Mouse (Mus musculus) liver, adult 2 months (tissue): ENCODE measurements around the gene Hpcal4. TPM values are rescaled to one million over a fixed set of nuclear protein-coding genes. Genes with fewer than 3 reads are reported as not detected.

ENCODE experiments used
- DNase-seq: peaks from one replicate; pipeline ENCODE4 v3.0.0-alpha.2; 2011; ENCODE audit warnings: low read depth, low spot score; ENCODE audit errors: extremely low read depth
- H3K27ac ChIP-seq: fragments of 200-500 bp; replicated peaks from 2 replicates; pipeline ENCODE4 v1.5.1; 2012; ENCODE audit warnings: low read depth, mild to moderate bottlenecking, control low read depth, inconsistent platforms, low read length; ENCODE audit not compliant: insufficient read depth
- H3K27me3 ChIP-seq: fragments of 200-500 bp; 2 replicates; pipeline ENCODE4 v1.6.1; 2012; ENCODE audit warnings: mild to moderate bottlenecking, moderate library complexity, low read length, inconsistent platforms; ENCODE audit not compliant: control insufficient read depth, insufficient read depth
- H3K36me3 ChIP-seq: fragments of 200-500 bp; 2 replicates; pipeline ENCODE4 v1.6.1; 2012; ENCODE audit warnings: low read length, inconsistent platforms; ENCODE audit not compliant: control insufficient read depth, insufficient read depth
- H3K4me1 ChIP-seq: fragments of 200-500 bp; 2 replicates; pipeline ENCODE4 v1.6.1; 2011; ENCODE audit warnings: low read length; ENCODE audit not compliant: control insufficient read depth, insufficient read depth
- H3K4me3 ChIP-seq: fragments of 200-500 bp; 2 replicates; pipeline ENCODE4 v1.5.1; 2011; ENCODE audit warnings: low read depth, mild to moderate bottlenecking, control low read depth, low read length, moderate library complexity; ENCODE audit not compliant: insufficient read depth
- H3K79me2 ChIP-seq: fragments of 200-500 bp; 2 replicates; pipeline ENCODE4 v1.6.1; 2012; ENCODE audit warnings: inconsistent platforms, mild to moderate bottlenecking, low read length, moderate library complexity; ENCODE audit not compliant: control insufficient read depth, insufficient read depth
- H3K9ac ChIP-seq: fragments of 200-500 bp; 2 replicates; pipeline ENCODE4 v1.6.1; 2012; ENCODE audit warnings: low read depth, mild to moderate bottlenecking, control low read depth, inconsistent platforms, low read length
- CTCF ChIP-seq: fragments of 200-500 bp; IDR thresholded peaks from 2 replicates; pipeline ENCODE4 v1.5.1; 2011; ENCODE audit warnings: low read depth, low read length, control low read depth
- POLR2A ChIP-seq: fragments of 200-500 bp; IDR thresholded peaks from 2 replicates; pipeline ENCODE4 v1.6.1; 2011; ENCODE audit warnings: low read length, control low read depth; ENCODE audit not compliant: insufficient read depth; ENCODE audit errors: extremely low read depth
- WGBS: fragments of 180-500 bp; shearing (Covaris S2); methylation state at CpG from one replicate; pipeline ENCODE4 v1.1.7; 2018; 5-methylcytosine and 5-hydroxymethylcytosine counted together
- polyA plus RNA-seq: library from polyadenylated mRNA; depleted of rRNA; stranded (reverse); fragments of >200 nt; gene quantifications from 2 replicates; pipeline ENCODE4 v1.2.3, GENCODE M21; 2012
- total RNA-seq: library from RNA; depleted of rRNA; stranded (reverse); fragments of >200 nt; gene quantifications from 2 replicates; pipeline ENCODE4 v1.2.3, GENCODE M21; 2014

Hpcal4 gene
- total and polyA plus RNA-seq, 2 experiments: not detected

DNA sequence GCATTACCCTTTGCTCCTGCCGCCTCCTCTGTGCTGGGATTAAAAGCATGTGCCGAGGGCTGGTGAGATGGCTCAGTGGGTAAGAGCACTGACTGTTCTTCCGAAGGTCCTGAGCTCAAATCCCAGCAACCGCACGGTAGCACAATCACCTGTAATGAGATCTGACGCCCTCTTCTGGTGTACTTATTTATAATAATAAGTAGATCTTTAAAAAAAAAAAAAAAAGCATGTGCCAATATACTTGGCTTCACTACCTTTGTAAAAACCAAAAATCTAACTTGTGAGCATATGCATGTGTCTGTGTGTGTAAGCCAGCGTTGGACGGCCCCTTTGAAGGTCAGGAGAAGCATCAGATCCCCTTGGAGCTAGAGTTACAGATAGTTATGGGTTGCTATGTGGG is 28.0 kb downstream of the Hpcal4 start:
- H3K27me3 ChIP-seq: no peaks in the 10 kb centered on the region
- H3K4me1 ChIP-seq: no peaks in the 10 kb centered on the region
- TF ChIP-seq CTCF (no peak), POLR2A (no peak)
- H3K9ac ChIP-seq: no peak overlapping the region
- H3K36me3 ChIP-seq: no peaks in the 10 kb centered on the region
- H3K79me2 ChIP-seq: no peaks in the 10 kb centered on the region
- H3K4me3 ChIP-seq: no peak overlapping the region
- 59% methylated on average over 8 of the region's 8 CpGs for whole genome bisulfite sequencing
- H3K27ac ChIP-seq: no peak overlapping the region
- no peak for DNase-seq

- H3K36me3 ChIP-seq: no peaks in the 10 kb centered on the region
Observed at GRCm38 (mm10) chr4:123211453-123211852, 28.4 kb downstream of the Hpcal4 start.

DNA sequence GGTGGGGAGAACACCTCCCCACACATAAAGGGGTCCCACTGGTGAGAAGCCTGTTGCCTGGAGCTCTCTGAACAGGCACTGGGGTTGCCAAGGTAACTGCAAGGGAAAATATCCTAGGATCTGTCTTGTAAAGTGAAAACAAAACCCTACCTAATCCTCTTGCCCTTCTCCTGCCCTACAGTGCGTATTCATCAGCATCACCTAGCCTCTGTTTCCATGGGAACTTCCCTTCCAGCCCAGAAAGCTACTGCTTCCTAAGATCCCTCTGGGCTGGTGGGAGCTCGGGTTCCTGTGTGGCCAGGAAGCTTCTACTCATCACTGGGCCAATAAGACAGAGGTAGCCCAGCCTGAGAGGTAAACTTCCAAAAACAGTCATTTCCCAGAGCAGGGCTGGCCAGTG is 29.3 kb downstream of the Hpcal4 start:
- Histone ChIP-seq H3K9ac (no peak overlapping the region), H3K36me3 (no peaks in the 10 kb centered on the region), H3K27me3 (no peaks in the 10 kb centered on the region), H3K4me1 (no peaks in the 10 kb centered on the region), H3K4me3 (no peak overlapping the region), H3K79me2 (no peaks in the 10 kb centered on the region), H3K27ac (no peak overlapping the region)
- 68% methylated on average over 2 of the region's 2 CpGs for whole genome bisulfite sequencing
- DNase-seq: no peak
- TF ChIP-seq POLR2A (no peak), CTCF (no peak)

More at GRCm38 (mm10) chr4:123211453-123211852, 28.4 kb downstream of the Hpcal4 start:
- TF ChIP-seq POLR2A (no peak), CTCF (no peak)
- Histone ChIP-seq H3K4me3 (no peak overlapping the region), H3K79me2 (no peaks in the 10 kb centered on the region), H3K27ac (no peak overlapping the region), H3K4me1 (no peaks in the 10 kb centered on the region), H3K27me3 (no peaks in the 10 kb centered on the region), H3K9ac (no peak overlapping the region)
- no peak for DNase-seq
- WGBS: 44% methylated on average over 5 of the region's 5 CpGs

GRCm38 (mm10) chr4:123213975-123214374 is 30.9 kb downstream of the Hpcal4 start:
- Histone ChIP-seq H3K4me1 (no peaks in the 10 kb centered on the region), H3K27ac (no peak overlapping the region), H3K79me2 (no peaks in the 10 kb centered on the region), H3K36me3 (no peaks in the 10 kb centered on the region), H3K27me3 (no peaks in the 10 kb centered on the region), H3K9ac (no peak overlapping the region), H3K4me3 (no peak overlapping the region)
- 93% methylated on average over 9 of the region's 9 CpGs for WGBS
- DNase-seq: no peak
- no peak for TF ChIP-seq CTCF
- TF ChIP-seq POLR2A: no peak

- TF ChIP-seq POLR2A: no peak
- no peak for TF ChIP-seq CTCF
- Histone ChIP-seq H3K4me1 (no peaks in the 10 kb centered on the region), H3K27ac (no peak overlapping the region), H3K79me2 (no peaks in the 10 kb centered on the region), H3K36me3 (no peaks in the 10 kb centered on the region), H3K9ac (no peak overlapping the region), H3K4me3 (no peak overlapping the region), H3K27me3 (no peaks in the 10 kb centered on the region)
- WGBS: 82% methylated on average over 1 of the region's 1 CpGs
- no peak for DNase-seq
Observed at GRCm38 (mm10) chr4:123215367-123215766, 32.3 kb downstream of the Hpcal4 start.

DNA sequence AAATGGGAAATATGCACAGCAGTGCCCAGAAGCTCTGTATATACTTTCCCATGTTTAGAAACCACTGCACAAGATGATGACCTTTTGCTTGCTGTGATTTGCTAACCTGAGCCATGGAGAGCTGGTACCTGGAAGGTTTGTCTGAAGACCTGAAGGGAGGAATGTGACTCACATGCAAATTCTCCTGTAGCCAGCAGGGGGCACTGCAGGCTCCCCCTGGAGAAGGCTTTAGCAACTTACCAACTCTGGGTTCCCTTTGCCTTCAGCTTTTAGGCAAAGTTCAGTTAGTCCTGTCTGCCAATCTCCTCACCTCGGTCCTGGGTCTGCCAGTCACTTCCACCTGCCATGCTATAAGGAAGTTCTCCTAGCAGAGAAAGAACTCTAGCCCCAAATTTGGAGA is 33.8 kb downstream of the Hpcal4 start:
- no peak overlapping the region for H3K4me3 ChIP-seq
- no peaks in the 10 kb centered on the region for H3K79me2 ChIP-seq
- H3K9ac ChIP-seq: no peak overlapping the region
- H3K27me3 ChIP-seq: no peaks in the 10 kb centered on the region
- H3K36me3 ChIP-seq: no peaks in the 10 kb centered on the region
- 13% methylated on average over 1 of the region's 1 CpGs for WGBS
- TF ChIP-seq POLR2A (no peak), CTCF (peak; percentile 82)
- peak; percentile 24 for DNase-seq
- H3K4me1 ChIP-seq: no peaks in the 10 kb centered on the region
- no peak overlapping the region for H3K27ac ChIP-seq
